ENCODE assay signal across 18 mouse cellular contexts in genomic region chr17:83906751-83907537, GRCm38 (mm10). TPM values are rescaled to one million over a fixed set of nuclear protein-coding genes. Genes with fewer than 3 reads are reported as not detected.
DNase-seq lines count a peak whose midpoint lies in the region; ATAC-seq and TF ChIP-seq lines count a peak whose summit lies in the region.
"Had no signal": no experiment of that assay in that cellular context is flagged by ENCODE, and none has a peak within 500 bp of the region (broad histone marks: within the 10 kb centered on the region; RNA-seq: fewer than 3 reads in every experiment).

No protein-coding gene starts in this region.

- H3K4me1 ChIP-seq in heart, adult 2 months (ENCODE audit: control insufficient read depth, insufficient read depth, low read length): peaks cover 13% of the 10 kb centered on the region
- H3K4me1 ChIP-seq in heart, embryonic 11.5 days (ENCODE audit: control insufficient read depth, insufficient read depth, low read length): peaks cover 8% of the 10 kb centered on the region; the same call in 1 of the 2 replicates
- peaks cover 0 to 39% of the 10 kb centered on the region in 2 experiments; a peak in 2 of 4 replicates for H3K4me1 ChIP-seq in liver, embryonic 14.5 days (replicated peaks; ENCODE audit: control insufficient read depth in 2 of 2, insufficient read depth in 2 of 2, low read length in 1 of 2)
- H3K4me1 ChIP-seq: midbrain, embryonic 13.5 days had no signal

- no peak overlapping the region for H3K4me2 ChIP-seq in heart, embryonic 11.5 days
- H3K4me2 ChIP-seq in liver, embryonic 14.5 days (ENCODE audit: low read depth): no peak overlapping the region
- H3K4me2 ChIP-seq: heart, embryonic 12.5 days; hindbrain, embryonic 15.5 days; midbrain, embryonic 13.5 days; neural tube, embryonic 13.5 days had no signal

- H3K36me3 ChIP-seq in heart, adult 2 months (ENCODE audit: control insufficient read depth, insufficient read depth, low read length): no peaks in the 10 kb centered on the region
- H3K36me3 ChIP-seq in heart, embryonic 11.5 days (ENCODE audit: control insufficient read depth, insufficient read depth, low read length): no peaks in the 10 kb centered on the region
- H3K36me3 ChIP-seq in liver, embryonic 14.5 days (replicated peaks; ENCODE audit: control insufficient read depth, insufficient read depth, low read depth): no peaks in the 10 kb centered on the region
- H3K36me3 ChIP-seq: heart, embryonic 12.5 days; hindbrain, embryonic 15.5 days; midbrain, embryonic 13.5 days; neural tube, embryonic 13.5 days had no signal

- no peak for ATAC-seq in heart, embryonic 11.5 days (replicated peaks; ENCODE audit: insufficient number of reproducible peaks, low FRiP score, low TSS enrichment)
- peak; percentile 69 for ATAC-seq in CD4-positive, CD25-positive, alpha-beta regulatory T cell, adult 4 months
- peak; percentile 40 for ATAC-seq in common myeloid progenitor, adult 5-6 weeks (replicated peaks; ENCODE audit: low read depth, poor library complexity, severe bottlenecking)
- ATAC-seq in liver, embryonic 14.5 days (ENCODE audit: insufficient read depth): peak; percentile 63; the same call in 1 of the 2 replicates
- ATAC-seq: forebrain, embryonic 14.5 days; midbrain, embryonic 13.5 days had no signal

- no peak overlapping the region for H3K4me3 ChIP-seq in heart, adult 2 months
- no peak overlapping the region for H3K4me3 ChIP-seq in heart, embryonic 11.5 days (ENCODE audit: low read depth, low read length)
- H3K4me3 ChIP-seq in liver, embryonic 14.5 days (ENCODE audit: insufficient read depth in 1 of 2, low read depth in 2 of 2, low read length in 2 of 2): no peak overlapping the region
- H3K4me3 ChIP-seq: heart, embryonic 12.5 days; hindbrain, embryonic 15.5 days; midbrain, embryonic 13.5 days; neural tube, embryonic 13.5 days had no signal

- TF ChIP-seq POLR2A in heart, adult 2 months (IDR thresholded peaks at IDR 0.05; ENCODE audit: insufficient read depth, low read depth, low read length): no peak

- WGBS in heart, adult 2 months: 74% methylated on average over 12 of the region's 12 CpGs
- WGBS in heart, embryonic 11.5 days (ENCODE audit: insufficient replicate concordance): 74% methylated on average over 12 of the region's 12 CpGs
- WGBS in liver, embryonic 14.5 days (ENCODE audit: insufficient replicate concordance): 10% methylated on average over 12 of the region's 12 CpGs

- H3K9me3 ChIP-seq in heart, embryonic 11.5 days (replicated peaks; ENCODE audit: control insufficient read depth, low read length): no peaks in the 10 kb centered on the region; the same call in 1 of the 2 replicates
- no peaks in the 10 kb centered on the region for H3K9me3 ChIP-seq in liver, embryonic 14.5 days (ENCODE audit: control insufficient read depth, low read length)
- H3K9me3 ChIP-seq: hindbrain, embryonic 15.5 days; midbrain, embryonic 13.5 days; neural tube, embryonic 13.5 days had no signal

- H3K27ac ChIP-seq in heart, adult 2 months: peak overlapping the region; percentile 58
- no peak overlapping the region for H3K27ac ChIP-seq in heart, embryonic 11.5 days (ENCODE audit: low read depth, low read length)
- H3K27ac ChIP-seq in liver, embryonic 14.5 days: no peak overlapping the region
- H3K27ac ChIP-seq: hindbrain, embryonic 15.5 days; kidney, postnatal 0 days; midbrain, embryonic 13.5 days; neural tube, embryonic 13.5 days had no signal

- no peak for TF ChIP-seq EP300 in heart, adult 2 months (IDR thresholded peaks at IDR 0.05; ENCODE audit: insufficient read depth, low read depth, low read length)
- peak; percentile 63 for TF ChIP-seq EP300 in liver, embryonic 14.5 days (IDR thresholded peaks at IDR 0.05; ENCODE audit: low read depth)

- intact Hi-C loops in heart, adult 2 months (cut with DNase I): no loop called here

- H3K79me2 ChIP-seq in heart, adult 2 months (replicated peaks; ENCODE audit: control insufficient read depth, insufficient read depth, low read length): no peaks in the 10 kb centered on the region

- no peak overlapping the region for H3K9ac ChIP-seq in heart, adult 2 months (ENCODE audit: low read depth, low read length)
- no peak overlapping the region for H3K9ac ChIP-seq in heart, embryonic 11.5 days (ENCODE audit: low read depth, low read length)
- no peak overlapping the region for H3K9ac ChIP-seq in liver, embryonic 14.5 days (replicated peaks)
- H3K9ac ChIP-seq: heart, embryonic 12.5 days; hindbrain, embryonic 15.5 days; midbrain, embryonic 13.5 days; neural tube, embryonic 13.5 days had no signal

- TF ChIP-seq CTCF in heart, adult 2 months (IDR thresholded peaks at IDR 0.05): no peak
- no peak for TF ChIP-seq CTCF in liver, embryonic 14.5 days (IDR thresholded peaks at IDR 0.05; ENCODE audit: low read depth)

- no peaks in the 10 kb centered on the region for H3K27me3 ChIP-seq in heart, adult 2 months (ENCODE audit: control insufficient read depth, insufficient read depth, low read length)
- H3K27me3 ChIP-seq in heart, embryonic 11.5 days (ENCODE audit: control insufficient read depth, insufficient read depth, low read length): no peaks in the 10 kb centered on the region; the same call in 1 of the 2 replicates
- H3K27me3 ChIP-seq in liver, embryonic 14.5 days (ENCODE audit: control insufficient read depth, insufficient read depth, low read length): no peaks in the 10 kb centered on the region
- H3K27me3 ChIP-seq: heart, embryonic 12.5 days; hindbrain, embryonic 15.5 days; midbrain, embryonic 13.5 days; neural tube, embryonic 13.5 days had no signal

- DNase-seq in heart, adult 2 months: no peak
- peak in 1 of 3 experiments; percentile 14 for DNase-seq in liver, embryonic 14.5 days (ENCODE audit: low read depth in 3 of 3, low spot score in 3 of 3)
- no peak for DNase-seq in adrenal gland, adult (ENCODE audit: inconsistent age in 2 of 2, low spot score in 1 of 2)
- DNase-seq in adipocyte (ENCODE audit: low spot score): no peak
- DNase-seq in gastrocnemius, adult 8-10 months (ENCODE audit: low spot score in 2 of 2): no peak
- DNase-seq: cerebellum, adult 8-10 months; heart, postnatal 14 days; kidney, adult 11 months had no signal

RNA-seq across cellular contexts. Expression of gene Haao, which starts 59.2 kb away (rescaled TPM):
- under 1 TPM; 0.25 to 0.29 TPM for total RNA-seq in heart, adult 2 months (2021)
- 1.2 and 1.4 TPM in 2 replicates for polyA plus RNA-seq in heart, adult 2 months (2012; rRNA removed)
- 0.21 and 0.28 TPM in 2 replicates for polyA plus RNA-seq in heart, embryonic 11.5 days (2014; fragmentation: Nextera tagmentation; extraction: Ambion mirVana)
- polyA plus RNA-seq in CD4-positive, CD25-positive, alpha-beta regulatory T cell, adult 4 months (2017; shearing (Covaris generic)): 1 to 10 TPM; 1.1 to 5.0 TPM
- 14.6 and 40.0 TPM in 2 replicates for total RNA-seq in common myeloid progenitor, adult 5-6 weeks (2017)
- 14.2 and 19.6 TPM in 2 replicates for polyA plus RNA-seq in liver, embryonic 14.5 days (2012; rRNA removed)
- polyA plus RNA-seq in liver, embryonic 14.5 days (2014; fragmentation: Nextera tagmentation; extraction: Ambion mirVana): 30.5 and 33.3 TPM in 2 replicates
- under 1 TPM in 1 of 4 experiments, not detected in 3; 0.40 TPM for total RNA-seq in gastrocnemius, adult 8-10 months (2022)
- total RNA-seq: heart, postnatal 14 days; left cerebral cortex, postnatal 25 days had no signal
- polyA plus RNA-seq: neural tube, embryonic 13.5 days had no signal
